Mouse (Mus musculus): ENCODE measurements around the gene Scube2. TPM values are rescaled to one million over a fixed set of nuclear protein-coding genes. Genes with fewer than 3 reads are reported as not detected.
A peak's percentile ranks its signal among the peaks of the same experiment; 100 is the strongest.

Scube2 gene
- polyA plus RNA-seq, 1 experiment from 2014 or later: 3.2 TPM

- H3K4me2 ChIP-seq (replicated peaks; ENCODE audit: low read depth, low read length): no peak overlapping the region
- no peaks in the 10 kb centered on the region for H3K9me3 ChIP-seq (ENCODE audit: control insufficient read depth, low read length)
- H3K27ac ChIP-seq (ENCODE audit: low read depth, low read length): no peak overlapping the region
- 94% methylated on average over 8 of the region's 8 CpGs for WGBS
- no peak overlapping the region for H3K4me3 ChIP-seq (ENCODE audit: low read depth, low read length)
- ATAC-seq (ENCODE audit: low FRiP score) (no peak), DNase-seq (ENCODE audit: low spot score) (no peak)
- H3K4me1 ChIP-seq (replicated peaks; ENCODE audit: control insufficient read depth, insufficient read depth, low read length): no peaks in the 10 kb centered on the region
- H3K9ac ChIP-seq (ENCODE audit: low read depth, low read length): no peak overlapping the region
- no peaks in the 10 kb centered on the region for H3K36me3 ChIP-seq (ENCODE audit: control insufficient read depth, insufficient read depth, low read length)
- H3K27me3 ChIP-seq (ENCODE audit: control insufficient read depth, insufficient read depth, low read length): no peaks in the 10 kb centered on the region
Measured at GRCm38 (mm10) chr7:109826911-109827310, 38.6 kb downstream of the Scube2 start.

GRCm38 (mm10) chr7:109825293-109825692 lies 40.2 kb downstream of the Scube2 start:
- Histone ChIP-seq H3K36me3 (ENCODE audit: control insufficient read depth, insufficient read depth, low read length) (no peaks in the 10 kb centered on the region), H3K4me1 (replicated peaks; ENCODE audit: control insufficient read depth, insufficient read depth, low read length) (no peaks in the 10 kb centered on the region), H3K27ac (ENCODE audit: low read depth, low read length) (no peak overlapping the region), H3K27me3 (ENCODE audit: control insufficient read depth, insufficient read depth, low read length) (no peaks in the 10 kb centered on the region), H3K4me2 (replicated peaks; ENCODE audit: low read depth, low read length) (no peak overlapping the region), H3K9me3 (ENCODE audit: control insufficient read depth, low read length) (no peaks in the 10 kb centered on the region), H3K4me3 (ENCODE audit: low read depth, low read length) (no peak overlapping the region), H3K9ac (ENCODE audit: low read depth, low read length) (no peak overlapping the region)
- DNase-seq (ENCODE audit: low spot score) (no peak), ATAC-seq (ENCODE audit: low FRiP score) (no peak)
- 81% methylated on average over 14 of the region's 14 CpGs for WGBS

GRCm38 (mm10) chr7:109818600-109818999 lies 46.9 kb downstream of the Scube2 start:
- no peaks in the 10 kb centered on the region; the same call in 1 of the 2 replicates for H3K4me1 ChIP-seq (replicated peaks; ENCODE audit: control insufficient read depth, insufficient read depth, low read length)
- no peak overlapping the region for H3K9ac ChIP-seq (ENCODE audit: low read depth, low read length)
- ATAC-seq (ENCODE audit: low FRiP score) (no peak), DNase-seq (ENCODE audit: low spot score) (no peak)
- no peak overlapping the region for H3K4me3 ChIP-seq (ENCODE audit: low read depth, low read length)
- H3K27ac ChIP-seq (ENCODE audit: low read depth, low read length): no peak overlapping the region
- H3K27me3 ChIP-seq (ENCODE audit: control insufficient read depth, insufficient read depth, low read length): no peaks in the 10 kb centered on the region
- H3K36me3 ChIP-seq (ENCODE audit: control insufficient read depth, insufficient read depth, low read length): no peaks in the 10 kb centered on the region
- H3K9me3 ChIP-seq (ENCODE audit: control insufficient read depth, low read length): no peaks in the 10 kb centered on the region
- no peak overlapping the region for H3K4me2 ChIP-seq (replicated peaks; ENCODE audit: low read depth, low read length)
- WGBS: 85% methylated on average over 4 of the region's 4 CpGs

GRCm38 (mm10) chr7:109817954-109818353 lies 47.5 kb downstream of the Scube2 start:
- Histone ChIP-seq H3K4me2 (replicated peaks; ENCODE audit: low read depth, low read length) (no peak overlapping the region), H3K9me3 (ENCODE audit: control insufficient read depth, low read length) (no peaks in the 10 kb centered on the region), H3K4me3 (ENCODE audit: low read depth, low read length) (no peak overlapping the region), H3K36me3 (ENCODE audit: control insufficient read depth, insufficient read depth, low read length) (no peaks in the 10 kb centered on the region), H3K27me3 (ENCODE audit: control insufficient read depth, insufficient read depth, low read length) (no peaks in the 10 kb centered on the region), H3K9ac (ENCODE audit: low read depth, low read length) (no peak overlapping the region), H3K27ac (ENCODE audit: low read depth, low read length) (no peak overlapping the region), H3K4me1 (replicated peaks; ENCODE audit: control insufficient read depth, insufficient read depth, low read length) (no peaks in the 10 kb centered on the region; the same call in 1 of the 2 replicates)
- DNase-seq (ENCODE audit: low spot score): no peak
- ATAC-seq (ENCODE audit: low FRiP score): no peak

DNA sequence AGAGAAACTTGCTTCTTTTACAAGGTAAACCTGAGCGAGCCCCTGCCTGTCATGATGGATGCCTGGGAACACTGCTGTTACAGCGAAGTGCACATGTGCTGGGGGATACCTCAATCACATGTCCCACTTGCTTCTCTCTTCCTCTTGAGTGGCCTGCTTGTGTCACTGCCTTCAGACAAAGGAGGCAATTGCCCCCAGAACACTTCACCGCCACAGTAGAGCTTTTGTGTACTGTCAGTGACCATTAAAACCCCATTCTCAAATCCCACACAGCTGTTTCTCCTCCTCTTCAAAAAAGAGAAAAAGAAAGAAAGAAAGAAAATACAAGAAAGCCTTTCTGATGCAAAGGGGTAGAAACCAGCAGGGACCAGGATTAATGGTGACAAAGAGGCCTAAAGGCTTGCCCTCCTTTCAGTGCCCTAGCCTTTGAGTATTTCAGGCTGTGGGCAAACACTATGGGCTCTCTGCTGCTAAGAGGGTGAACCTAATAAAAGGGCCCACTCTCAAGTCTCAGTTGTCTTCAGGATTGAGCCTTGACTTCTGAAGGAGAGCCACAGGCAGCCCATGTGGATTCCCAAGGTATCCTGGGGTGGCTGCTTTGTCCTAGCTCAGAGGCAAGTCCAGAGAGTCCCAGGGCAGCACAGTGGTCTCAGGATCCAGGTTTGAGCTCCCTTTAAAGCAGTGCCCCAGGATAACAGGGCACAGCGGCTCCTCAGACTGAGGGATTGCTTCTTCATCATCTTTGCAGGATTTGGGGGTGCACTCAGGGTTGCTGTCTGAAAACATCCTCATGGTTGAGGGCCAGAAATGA lies 51.9 kb downstream of the Scube2 start:
- peak; percentile 72 for ATAC-seq (ENCODE audit: low FRiP score)
- peak; percentile 27 for DNase-seq (ENCODE audit: low spot score)
- WGBS: 23% methylated on average over 4 of the region's 4 CpGs
- Histone ChIP-seq H3K4me2 (replicated peaks; ENCODE audit: low read depth, low read length) (no peak overlapping the region), H3K9ac (ENCODE audit: low read depth, low read length) (no peak overlapping the region), H3K4me3 (ENCODE audit: low read depth, low read length) (no peak overlapping the region), H3K36me3 (ENCODE audit: control insufficient read depth, insufficient read depth, low read length) (no peaks in the 10 kb centered on the region), H3K27me3 (ENCODE audit: control insufficient read depth, insufficient read depth, low read length) (no peaks in the 10 kb centered on the region), H3K27ac (ENCODE audit: low read depth, low read length) (peak overlapping the region; percentile 54), H3K4me1 (replicated peaks; ENCODE audit: control insufficient read depth, insufficient read depth, low read length) (no peaks in the 10 kb centered on the region; the same call in 1 of the 2 replicates), H3K9me3 (ENCODE audit: control insufficient read depth, low read length) (no peaks in the 10 kb centered on the region)

DNA sequence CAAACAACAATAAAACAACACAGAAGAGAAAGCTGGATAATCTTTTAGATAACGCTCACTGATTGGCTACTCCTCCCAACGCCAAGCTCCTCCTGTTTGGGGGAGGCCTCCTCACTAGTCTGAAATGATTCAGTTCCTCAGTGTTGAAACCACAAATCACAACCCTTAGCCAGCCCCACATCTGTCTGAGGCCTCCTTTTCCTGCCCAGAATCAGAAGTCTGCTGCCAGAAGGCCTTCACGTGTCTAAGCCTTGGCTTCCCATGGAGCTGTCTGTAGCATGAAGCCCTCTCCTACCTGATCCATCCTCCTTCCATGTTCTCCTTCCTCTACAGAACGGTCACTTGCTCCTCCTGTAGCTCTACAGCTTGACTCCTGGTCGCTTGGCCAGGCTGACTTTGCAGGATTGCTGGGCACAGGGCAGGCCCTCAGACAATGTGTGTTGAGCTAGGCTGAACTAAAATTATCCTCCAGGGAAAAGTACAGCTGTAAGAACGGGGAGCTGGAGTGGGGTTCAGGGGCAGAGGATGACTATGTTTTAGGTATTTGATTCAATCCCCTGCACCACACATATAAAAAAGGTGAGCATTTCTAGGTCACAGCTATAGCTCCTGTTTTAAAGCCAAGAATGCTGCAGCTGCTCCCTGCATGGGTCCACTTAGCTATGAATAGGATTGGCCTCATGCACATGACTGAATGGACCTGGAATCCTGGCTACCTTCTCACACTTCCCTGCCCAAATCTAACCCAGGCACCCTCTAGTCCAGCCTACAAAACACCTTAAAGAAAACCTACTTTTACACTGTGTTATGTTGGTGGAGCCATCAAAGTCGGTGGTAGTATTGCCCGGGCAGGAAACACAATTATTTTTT lies 57.6 kb downstream of the Scube2 start:
- no peak overlapping the region for H3K27ac ChIP-seq (ENCODE audit: low read depth, low read length)
- DNase-seq (ENCODE audit: low spot score) (no peak), ATAC-seq (ENCODE audit: low FRiP score) (no peak)
- no peaks in the 10 kb centered on the region for H3K27me3 ChIP-seq (ENCODE audit: control insufficient read depth, insufficient read depth, low read length)
- WGBS: 85% methylated on average over 8 of the region's 8 CpGs
- H3K4me3 ChIP-seq (ENCODE audit: low read depth, low read length): no peak overlapping the region
- no peak overlapping the region for H3K9ac ChIP-seq (ENCODE audit: low read depth, low read length)
- no peaks in the 10 kb centered on the region for H3K9me3 ChIP-seq (ENCODE audit: control insufficient read depth, low read length)
- H3K36me3 ChIP-seq (ENCODE audit: control insufficient read depth, insufficient read depth, low read length): no peaks in the 10 kb centered on the region
- no peak overlapping the region for H3K4me2 ChIP-seq (replicated peaks; ENCODE audit: low read depth, low read length)
- H3K4me1 ChIP-seq (replicated peaks; ENCODE audit: control insufficient read depth, insufficient read depth, low read length): no peaks in the 10 kb centered on the region

DNA sequence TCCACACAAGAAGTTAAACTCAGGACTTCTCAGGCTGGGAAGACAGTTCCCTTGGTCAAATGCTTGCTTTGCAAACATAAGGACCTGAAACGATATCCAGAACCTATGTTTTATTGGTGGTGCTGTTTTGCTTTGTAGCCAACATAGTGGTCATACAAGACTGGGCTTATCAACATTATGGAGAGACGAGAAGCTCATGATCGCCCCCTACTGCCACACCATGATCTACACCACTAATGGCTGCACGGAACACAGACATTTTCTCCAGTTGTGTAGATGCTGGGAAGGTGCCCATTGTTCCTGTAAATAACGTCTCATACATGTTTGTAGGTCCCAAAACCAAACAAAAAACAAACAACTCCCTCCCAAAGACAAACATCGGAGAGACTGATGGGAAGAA lies 60.6 kb downstream of the Scube2 start:
- ATAC-seq (ENCODE audit: low FRiP score): no peak
- no peak overlapping the region for H3K4me2 ChIP-seq (replicated peaks; ENCODE audit: low read depth, low read length)
- WGBS: 62% methylated on average over 6 of the region's 6 CpGs
- peak; percentile 50 for DNase-seq (ENCODE audit: low spot score)
- H3K36me3 ChIP-seq (ENCODE audit: control insufficient read depth, insufficient read depth, low read length): no peaks in the 10 kb centered on the region
- H3K27me3 ChIP-seq (ENCODE audit: control insufficient read depth, insufficient read depth, low read length): no peaks in the 10 kb centered on the region
- no peak overlapping the region for H3K9ac ChIP-seq (ENCODE audit: low read depth, low read length)
- no peak overlapping the region for H3K4me3 ChIP-seq (ENCODE audit: low read depth, low read length)
- no peak overlapping the region for H3K27ac ChIP-seq (ENCODE audit: low read depth, low read length)
- H3K4me1 ChIP-seq (replicated peaks; ENCODE audit: control insufficient read depth, insufficient read depth, low read length): no peaks in the 10 kb centered on the region
- H3K9me3 ChIP-seq (ENCODE audit: control insufficient read depth, low read length): no peaks in the 10 kb centered on the region

- H3K36me3 ChIP-seq (ENCODE audit: control insufficient read depth, insufficient read depth, low read length): no peaks in the 10 kb centered on the region
- no peaks in the 10 kb centered on the region for H3K9me3 ChIP-seq (ENCODE audit: control insufficient read depth, low read length)
- no peaks in the 10 kb centered on the region for H3K4me1 ChIP-seq (replicated peaks; ENCODE audit: control insufficient read depth, insufficient read depth, low read length)
- H3K9ac ChIP-seq (ENCODE audit: low read depth, low read length): no peak overlapping the region
- no peak for ATAC-seq (ENCODE audit: low FRiP score)
- no peak overlapping the region for H3K4me2 ChIP-seq (replicated peaks; ENCODE audit: low read depth, low read length)
- no peaks in the 10 kb centered on the region for H3K27me3 ChIP-seq (ENCODE audit: control insufficient read depth, insufficient read depth, low read length)
- no peak overlapping the region for H3K4me3 ChIP-seq (ENCODE audit: low read depth, low read length)
- no peak for DNase-seq (ENCODE audit: low spot score)
- no peak overlapping the region for H3K27ac ChIP-seq (ENCODE audit: low read depth, low read length)
- 93% methylated on average over 6 of the region's 6 CpGs for WGBS
Measured at GRCm38 (mm10) chr7:109804355-109804754, 61.1 kb downstream of the Scube2 start.
